Mouse (Mus musculus) urinary bladder, postnatal 25 days (tissue): ENCODE measurements around the gene Tgfbr3.

ENCODE experiments used
- DNase-seq: peaks from one replicate; pipeline ENCODE4 v3.0.0; 2022; ENCODE audit warnings: low spot score

The Tgfbr3 gene

DNA sequence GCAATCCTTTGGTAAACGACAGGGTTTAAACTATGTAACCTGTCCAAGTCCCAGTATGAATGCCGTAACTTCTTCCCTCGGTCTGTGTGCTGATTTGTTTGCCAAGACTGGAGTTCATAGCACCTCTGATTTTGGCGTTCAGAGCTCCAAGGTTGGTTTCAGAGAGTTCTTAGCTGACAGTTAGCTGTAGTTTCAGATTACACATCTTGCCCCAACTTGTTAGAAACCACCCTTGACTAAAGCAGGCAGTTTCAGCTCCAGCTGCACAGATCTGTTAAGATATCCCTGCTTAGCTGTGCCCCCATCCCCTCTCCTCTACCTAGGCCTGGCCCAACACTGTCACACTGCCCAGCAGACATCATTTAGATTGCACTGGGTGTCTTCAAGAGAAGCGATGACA, 81.5 kb downstream of the Tgfbr3 start:
- DNase-seq, result no peak

DNA sequence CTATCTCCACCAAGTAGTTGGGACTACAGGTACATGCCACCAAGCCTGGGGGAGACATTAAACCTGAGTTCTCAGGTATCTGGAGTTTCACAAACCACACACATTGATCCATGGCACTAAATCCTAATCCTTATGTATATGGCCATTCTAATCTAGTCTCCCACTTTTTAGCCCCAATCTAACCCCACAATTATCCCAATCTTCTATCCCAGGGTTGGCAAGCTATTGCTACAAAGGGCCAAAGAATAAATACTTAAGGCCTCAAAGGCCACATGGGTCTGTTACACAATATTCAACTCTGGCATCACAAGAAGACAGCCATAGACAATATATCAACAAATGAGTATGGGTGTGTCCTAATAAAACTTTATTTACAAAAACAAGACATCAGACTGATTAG, 85.1 kb downstream of the Tgfbr3 start:
- DNase-seq, result no peak

DNA sequence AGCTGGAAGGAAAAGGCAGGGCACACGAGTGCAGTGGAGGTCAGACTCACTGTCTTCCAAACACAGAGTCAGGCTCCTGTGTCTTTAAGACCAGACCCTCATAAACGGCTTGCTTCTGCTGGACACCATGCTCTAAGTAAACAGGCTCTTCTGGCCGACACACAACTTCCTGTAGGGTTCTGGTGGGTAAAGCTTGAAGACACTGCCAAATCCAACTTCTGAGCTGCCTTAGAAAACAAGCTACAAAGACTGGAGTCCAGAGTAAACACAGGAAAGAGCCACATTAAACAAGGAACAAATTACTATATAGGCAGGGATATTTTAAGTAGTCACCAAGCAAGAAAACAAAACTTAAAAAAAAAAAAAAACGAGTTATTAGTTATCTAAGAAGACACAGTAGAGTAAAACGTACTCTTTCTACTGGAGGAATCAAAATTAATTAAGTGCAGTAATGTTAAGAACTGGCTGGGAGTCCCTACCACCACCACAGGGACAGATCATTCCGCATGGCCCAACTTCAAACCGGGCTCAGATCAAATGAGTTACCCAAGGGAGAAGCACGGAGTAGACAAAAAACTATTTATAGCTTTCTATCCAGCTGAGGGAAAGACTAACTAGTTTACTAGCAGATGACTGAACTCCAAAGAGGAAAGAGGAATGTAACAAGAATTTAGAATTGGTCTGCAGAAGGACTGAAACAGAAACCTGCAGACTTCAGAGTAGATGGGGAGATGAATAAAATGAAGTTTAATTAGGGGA, 86.4 kb downstream of the Tgfbr3 start:
- DNase-seq, result no peak

DNA sequence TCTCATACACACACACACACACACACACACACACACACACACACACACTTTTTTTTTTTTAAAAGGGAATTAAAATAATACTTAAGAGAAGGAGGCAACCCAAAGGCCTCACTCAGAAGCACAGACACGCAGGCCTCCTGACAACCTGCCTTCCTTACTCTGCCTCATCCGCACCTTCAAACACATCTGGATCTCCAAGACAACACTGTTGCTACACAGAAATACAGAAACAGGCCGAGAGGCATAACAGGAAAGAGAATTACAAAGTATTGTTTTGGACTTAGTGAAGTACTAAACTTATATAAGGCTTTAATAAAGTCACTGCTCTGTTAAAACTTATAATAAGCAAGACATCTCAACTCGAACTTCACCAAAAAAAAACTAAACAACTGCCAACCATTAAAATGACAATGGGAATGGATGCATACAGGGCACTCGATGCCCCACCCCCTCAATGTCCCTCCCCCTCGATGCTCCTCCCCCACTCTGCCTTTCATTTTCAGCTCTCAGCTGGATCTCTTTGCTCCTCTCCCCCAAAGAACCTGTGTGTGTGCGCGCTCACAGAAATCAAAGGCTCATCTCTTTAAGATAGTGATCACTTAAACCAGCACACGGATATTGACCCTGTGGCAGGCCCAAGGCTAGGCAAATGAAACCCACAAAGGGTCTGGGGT, 87.8 kb downstream of the Tgfbr3 start:
- DNase-seq, result no peak

DNA sequence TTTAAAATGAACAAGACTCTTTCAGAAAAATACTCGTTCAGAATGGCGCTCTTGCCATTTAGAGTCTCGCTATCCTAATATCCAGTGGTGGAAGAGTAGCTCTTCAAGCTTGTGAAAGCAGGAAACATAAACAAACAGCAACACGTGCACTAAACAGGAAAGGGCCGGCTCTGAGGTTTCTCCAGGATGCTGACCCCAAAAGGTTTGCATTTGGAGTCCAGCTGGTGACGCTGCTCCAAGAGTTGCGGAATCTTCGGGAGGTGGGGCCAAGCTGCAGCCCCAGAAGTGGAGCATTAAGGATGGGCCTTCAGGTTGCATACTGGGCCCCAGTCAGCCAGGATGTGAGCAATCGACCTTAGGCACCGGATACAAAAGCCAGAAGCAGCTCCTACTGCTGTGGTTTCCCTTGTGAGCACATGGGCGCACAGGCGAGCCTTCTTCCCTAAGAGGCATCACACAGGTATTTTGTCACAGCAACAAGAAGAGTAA, 88.5 kb downstream of the Tgfbr3 start:
- peak; percentile 29 for DNase-seq

DNA sequence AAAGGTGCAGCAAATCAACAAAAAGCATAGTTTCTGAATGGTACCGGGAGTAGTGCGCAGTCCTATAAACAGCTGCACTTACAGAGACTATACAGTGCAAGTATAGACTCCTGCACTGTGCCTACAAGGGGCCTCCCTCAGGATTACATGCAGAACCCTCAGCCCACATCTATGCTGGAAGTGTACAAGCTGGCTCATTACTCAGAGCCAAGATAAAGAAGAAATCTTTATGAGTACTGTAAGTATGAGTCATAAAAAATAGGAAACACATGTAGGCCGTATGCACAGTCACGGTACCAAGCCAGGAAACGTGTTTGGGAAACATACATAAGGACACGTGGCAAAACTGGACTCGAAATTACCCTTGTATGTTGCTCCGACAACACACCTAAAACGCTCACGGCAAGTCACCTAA, 89.2 kb downstream of the Tgfbr3 start:
- no peak for DNase-seq

DNA sequence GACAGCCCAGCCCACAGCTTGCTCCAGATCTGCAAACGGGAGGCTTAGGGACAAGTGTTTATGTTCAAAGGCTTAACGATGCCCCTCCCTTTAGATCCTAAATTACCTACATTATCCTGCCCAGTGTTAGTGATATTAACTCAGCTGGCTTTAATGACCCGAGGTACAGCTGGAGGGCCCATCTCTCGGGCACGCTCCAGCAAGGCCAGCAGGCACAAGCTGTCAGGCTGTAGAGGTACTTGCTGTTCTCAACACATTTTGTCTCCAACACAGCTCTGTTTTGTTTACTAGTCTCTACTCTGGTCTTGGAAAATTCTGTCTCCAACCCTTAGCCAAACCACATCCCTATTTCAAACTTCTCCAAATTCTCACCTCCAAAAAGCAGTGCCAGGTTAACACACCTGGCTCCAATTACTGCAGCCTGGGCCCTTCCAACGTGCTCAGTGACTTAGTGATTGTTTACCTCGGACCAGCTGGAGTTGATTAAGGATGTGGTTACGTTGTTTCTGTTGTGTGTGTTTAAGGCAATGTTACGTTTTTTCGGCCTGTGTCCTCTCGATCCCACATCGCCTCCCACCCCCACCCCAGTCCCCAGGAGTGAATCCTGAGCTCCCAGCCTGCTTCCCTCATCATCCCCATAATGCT, 93.6 kb downstream of the Tgfbr3 start:
- no peak for DNase-seq

DNA sequence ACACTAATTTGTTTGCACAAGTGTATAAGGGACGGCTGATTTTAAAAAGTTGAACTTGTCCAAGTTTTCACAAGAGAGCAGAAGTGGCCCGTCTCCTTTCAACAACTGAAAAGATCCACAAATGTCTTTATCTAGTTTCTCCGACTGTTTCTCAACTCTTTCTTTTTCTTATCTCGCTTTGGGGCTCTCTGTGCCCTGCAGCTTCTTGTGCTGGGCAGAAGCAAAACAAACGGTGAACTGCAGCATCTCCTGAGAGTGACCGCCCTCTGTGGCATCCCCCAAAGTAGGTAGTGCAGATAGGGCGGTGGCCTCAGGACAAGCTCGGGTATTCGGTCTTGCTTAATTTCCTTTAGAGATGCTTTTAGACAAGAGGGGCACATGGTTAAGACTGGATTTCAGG, 96.3 kb downstream of the Tgfbr3 start:
- no peak for DNase-seq

DNA sequence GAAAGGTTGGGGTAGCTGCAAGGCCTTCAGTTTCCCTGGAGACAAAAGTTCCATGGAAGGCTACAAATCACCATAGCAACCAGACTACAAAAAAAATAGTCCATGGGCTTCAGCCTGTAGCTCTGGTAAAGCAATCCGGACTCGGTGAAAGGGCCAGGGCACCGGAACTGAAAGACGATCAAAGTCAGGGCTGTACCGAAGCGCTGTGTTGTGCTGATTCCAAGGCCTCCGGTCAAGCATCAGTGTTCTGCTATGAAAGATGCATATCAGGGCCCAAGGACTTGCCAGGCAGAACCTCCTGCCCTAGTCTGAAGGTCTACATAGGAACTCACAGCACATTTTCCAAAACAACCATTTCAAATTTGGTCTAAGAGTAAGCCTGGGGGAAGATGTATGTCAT, 97.1 kb downstream of the Tgfbr3 start:
- DNase-seq, result no peak

DNA sequence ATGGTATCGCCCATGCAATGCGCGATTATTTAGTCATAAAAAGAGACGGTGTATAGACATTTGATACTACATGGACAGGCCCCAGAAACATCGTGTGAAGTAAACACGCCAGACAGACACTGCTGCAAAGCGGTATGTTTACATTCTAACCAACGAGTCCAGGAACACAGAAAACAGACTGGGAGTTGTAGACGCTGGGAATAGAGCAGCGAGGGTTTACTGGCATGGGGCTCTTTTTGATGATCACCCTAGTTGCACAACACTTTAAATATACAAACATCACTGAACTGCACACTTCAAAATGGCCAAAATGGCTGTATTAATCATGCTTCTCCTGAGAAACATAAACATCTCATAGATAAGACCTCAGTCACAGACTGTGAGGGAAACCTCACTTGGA, 100.9 kb downstream of the Tgfbr3 start:
- no peak for DNase-seq

DNA sequence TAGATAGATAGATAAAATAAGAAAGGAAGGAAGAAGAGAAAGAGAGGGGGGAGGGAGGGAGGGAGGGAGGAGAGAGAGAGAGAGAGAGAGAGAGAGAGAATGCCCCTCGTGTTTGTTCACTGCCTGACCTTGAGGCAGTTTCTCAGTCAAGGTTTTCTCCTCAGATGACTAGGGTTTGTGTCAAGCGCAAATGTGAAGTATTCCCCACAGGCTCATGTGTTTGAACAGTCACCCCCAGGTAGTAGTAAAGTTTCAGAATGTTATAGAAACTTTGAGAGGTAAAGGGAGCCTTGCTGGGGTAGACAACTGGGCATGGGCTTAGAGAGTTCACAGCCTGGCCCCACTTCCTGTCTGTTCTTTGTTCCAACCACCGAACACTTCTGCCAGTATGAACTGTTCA, 103.2 kb downstream of the Tgfbr3 start:
- no peak for DNase-seq

DNA sequence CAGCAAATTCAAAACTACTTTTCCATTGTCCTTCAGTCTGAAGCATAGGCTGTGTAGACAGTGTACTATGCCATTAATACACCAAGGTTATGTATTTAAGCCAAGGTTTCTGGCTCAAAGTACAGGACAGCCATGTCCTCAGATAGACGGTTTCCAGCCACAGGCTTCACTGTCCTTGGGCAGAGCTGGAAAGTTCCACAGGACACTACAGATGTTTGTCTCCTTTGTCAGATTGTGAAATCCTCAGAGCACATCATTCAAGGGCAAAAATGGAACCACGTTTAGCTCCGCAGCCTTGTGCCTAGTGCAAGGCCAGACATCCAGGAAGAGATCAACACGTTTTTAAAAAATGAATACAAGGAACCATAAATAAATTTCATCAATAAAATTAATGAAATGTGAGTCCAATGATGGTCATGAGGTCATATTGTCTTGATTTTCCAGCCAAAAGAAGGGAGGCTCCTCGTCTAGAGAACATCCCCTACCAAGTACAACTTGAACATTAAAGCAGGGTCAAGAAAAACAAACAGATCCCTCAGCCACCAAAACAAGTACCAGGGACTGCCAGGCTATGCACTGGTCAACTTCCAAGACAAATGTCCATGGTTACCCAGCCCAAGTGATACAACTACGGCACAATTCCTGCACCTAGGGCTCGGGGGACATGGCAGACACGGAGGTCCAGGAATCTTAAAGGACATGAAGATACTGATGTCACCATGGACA, 105.1 kb downstream of the Tgfbr3 start:
- DNase-seq, result no peak

DNA sequence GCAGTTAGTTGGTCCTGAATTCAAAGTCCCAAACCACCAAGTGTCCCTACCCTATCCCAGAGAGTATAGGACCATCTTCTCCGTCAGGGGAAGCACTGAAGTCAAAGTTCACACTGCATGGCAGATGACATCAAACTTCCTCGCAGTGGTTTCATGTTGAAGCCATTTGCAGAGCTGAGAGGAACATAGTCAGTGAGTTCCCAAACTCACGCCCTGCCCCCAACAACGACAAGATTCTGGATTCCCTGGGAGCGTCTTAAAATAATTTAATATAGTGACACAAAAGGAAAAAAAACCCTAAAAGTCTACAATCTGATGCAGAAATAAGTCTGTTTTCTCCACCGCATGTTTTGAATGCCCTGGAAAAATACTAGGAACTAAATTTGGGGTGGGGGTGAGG, 105.9 kb downstream of the Tgfbr3 start:
- DNase-seq, result no peak

DNA sequence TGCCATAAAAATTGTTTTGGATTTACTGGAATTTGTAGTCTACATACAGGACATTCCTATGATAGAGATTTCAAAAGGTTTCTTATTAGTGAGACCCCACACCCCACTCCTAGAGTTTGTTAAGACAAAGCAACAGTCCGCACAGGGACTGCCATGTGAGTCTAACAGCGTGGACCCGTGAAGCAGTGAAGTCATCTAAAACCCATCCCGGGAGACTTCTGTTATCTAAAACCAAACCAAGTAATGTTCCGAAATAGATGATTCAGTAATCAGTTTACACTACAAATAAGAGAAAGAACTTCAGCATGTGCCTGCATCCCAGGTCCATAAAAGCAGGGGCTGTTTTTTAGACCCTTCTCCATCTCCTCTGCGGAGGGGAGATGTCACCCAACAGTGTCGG, 106.7 kb downstream of the Tgfbr3 start:
- no peak for DNase-seq

DNA sequence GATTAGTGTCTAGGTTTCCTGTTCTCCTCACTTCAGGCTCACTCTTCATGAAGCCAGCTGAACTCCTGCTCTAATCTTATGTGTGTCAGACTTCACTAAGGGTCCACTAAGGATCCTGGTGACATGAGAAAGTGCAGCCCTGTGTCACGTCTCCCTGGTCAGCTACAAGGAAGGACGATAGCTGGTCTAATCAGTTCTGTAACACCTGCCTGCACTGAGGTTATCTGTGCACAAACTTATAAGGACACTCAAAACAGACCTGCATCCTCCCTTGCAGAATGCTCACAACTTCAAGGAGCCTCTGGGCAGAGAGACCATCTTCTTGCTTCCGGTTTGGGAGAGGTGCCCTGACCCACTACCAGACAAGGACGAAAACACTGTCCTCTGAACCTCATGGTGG, 107.6 kb downstream of the Tgfbr3 start:
- DNase-seq, result no peak

DNA sequence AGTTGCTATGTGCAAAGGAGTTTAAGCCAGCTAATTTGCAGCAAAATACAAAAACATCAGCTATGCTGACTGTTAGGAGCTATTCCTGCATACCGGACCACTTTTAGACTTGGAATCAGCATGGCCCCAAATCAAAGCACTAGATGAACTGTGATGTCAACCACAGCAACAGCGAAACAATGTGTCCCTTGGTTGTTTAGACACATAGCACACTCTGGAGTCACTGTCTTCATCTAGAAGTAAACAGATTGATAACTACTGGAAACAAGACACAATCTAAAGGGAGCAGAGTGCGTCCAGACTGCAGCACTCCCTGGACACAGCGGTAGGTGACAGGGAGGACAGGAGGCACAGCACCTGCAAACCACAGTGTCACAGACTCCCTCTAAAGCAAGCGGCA, 110.2 kb downstream of the Tgfbr3 start:
- DNase-seq, result no peak

DNA sequence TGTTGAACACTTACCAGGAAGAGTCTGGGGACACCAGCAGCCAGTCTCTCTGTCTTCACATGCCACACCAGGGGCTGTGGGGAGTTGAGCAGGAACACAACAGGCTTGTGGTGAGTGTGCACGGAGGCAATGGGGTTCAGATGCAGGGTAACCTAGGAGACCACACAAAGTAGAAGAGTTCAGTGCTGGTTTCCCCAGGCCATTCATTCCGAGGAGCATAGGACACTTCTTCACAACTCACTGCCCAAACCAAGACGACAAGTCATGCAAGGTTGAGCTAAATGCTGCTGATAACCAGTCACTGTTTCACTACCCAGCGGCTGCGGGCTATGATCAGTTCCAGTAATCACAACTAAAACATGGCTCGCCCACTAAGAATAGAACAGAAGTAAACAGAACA, 111.6 kb downstream of the Tgfbr3 start:
- no peak for DNase-seq

DNA sequence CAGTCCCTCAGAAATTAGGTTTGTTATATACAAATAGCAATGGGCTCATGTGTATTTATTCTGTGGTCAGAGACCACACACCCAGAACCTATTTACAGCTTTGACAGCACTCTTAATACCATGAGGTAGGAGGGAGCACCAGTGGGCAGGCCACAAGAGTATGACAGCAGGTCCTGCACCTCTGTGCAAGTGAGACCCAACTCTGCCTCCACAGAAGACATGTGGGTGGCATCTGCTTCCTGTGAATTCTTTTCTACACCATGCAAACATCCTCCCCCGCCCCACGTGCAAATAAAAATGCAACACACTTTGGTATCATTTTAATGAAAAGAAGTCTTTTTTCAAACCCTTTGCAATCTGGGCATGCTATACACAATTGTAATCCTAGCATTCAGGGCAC, 112.2 kb downstream of the Tgfbr3 start:
- no peak for DNase-seq

DNA sequence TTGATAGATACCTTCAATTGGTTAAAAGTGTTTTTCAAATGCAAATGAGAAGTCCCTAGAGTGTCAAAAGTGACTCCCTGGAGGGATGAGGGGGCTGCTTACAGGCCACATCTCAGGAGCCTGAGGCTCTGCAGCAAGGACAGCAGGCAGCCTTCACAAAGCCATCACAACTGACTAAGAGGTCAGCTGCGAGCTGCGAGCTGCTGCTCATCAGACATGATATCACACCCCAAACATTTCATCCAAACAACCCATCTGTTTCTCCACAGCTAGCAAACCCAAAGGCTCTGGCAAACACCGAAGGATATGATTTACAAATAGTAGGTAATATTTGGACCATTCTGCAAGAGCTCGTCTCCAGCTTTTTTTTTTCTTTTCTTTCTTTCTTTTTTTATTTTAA, 112.6 kb downstream of the Tgfbr3 start:
- no peak for DNase-seq

DNA sequence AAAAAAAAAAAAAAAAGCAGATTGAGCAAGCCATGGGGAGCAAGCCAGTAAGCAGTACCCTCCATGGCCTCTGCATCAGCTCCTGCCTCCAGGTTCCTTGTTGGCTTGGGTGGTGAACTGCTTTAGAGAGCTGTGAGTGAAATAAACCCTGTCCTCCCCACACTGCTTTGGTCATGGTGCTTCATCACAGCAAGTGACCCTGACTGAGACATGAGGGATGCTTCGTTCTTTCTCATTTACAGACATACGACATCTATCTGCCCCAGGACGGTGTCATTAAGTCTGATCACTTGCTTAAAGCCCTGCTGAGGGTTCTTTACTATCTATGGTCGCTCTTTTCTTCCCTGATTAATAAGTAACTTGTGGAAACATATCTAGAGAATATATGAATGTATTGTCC, 113.2 kb downstream of the Tgfbr3 start:
- no peak for DNase-seq

DNA sequence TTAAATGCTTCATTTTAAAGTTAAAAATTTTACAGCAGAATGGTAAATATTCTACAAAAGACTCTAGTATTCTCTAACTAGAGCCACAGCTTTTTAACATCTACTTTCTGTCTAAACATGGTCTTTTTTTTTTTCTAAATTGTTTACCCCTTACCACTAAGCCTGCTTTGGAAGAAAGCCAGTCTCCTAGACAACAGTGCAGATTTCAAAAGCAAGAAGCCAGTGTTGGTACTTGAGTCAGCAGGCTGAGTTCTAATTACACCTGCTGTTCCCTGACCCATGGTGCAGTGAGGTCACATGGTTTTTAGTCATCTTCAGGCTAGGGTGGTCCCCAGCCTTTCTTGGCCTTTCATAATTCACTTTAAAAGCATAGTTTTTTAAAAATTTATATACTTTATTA, 115.2 kb downstream of the Tgfbr3 start:
- DNase-seq, result no peak

DNA sequence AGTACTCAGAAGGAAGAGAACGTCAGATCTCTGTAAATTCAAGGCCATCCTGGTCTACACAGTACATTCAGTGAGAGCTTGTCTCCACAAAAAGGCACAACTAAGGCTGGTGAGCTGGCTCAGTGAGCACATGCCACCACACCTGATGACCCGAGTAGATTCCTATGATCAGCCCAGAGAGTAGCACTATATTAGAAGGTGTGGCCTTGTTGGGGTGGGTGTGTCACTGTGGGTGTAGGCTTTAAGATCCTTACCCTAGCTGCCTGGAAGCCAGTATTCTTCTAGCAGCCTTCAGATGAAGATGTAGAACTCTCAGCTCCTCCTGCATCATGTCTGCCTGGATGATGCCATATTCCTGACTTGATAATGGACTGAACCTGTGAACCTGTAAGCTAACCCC, 115.9 kb downstream of the Tgfbr3 start:
- no peak for DNase-seq

DNA sequence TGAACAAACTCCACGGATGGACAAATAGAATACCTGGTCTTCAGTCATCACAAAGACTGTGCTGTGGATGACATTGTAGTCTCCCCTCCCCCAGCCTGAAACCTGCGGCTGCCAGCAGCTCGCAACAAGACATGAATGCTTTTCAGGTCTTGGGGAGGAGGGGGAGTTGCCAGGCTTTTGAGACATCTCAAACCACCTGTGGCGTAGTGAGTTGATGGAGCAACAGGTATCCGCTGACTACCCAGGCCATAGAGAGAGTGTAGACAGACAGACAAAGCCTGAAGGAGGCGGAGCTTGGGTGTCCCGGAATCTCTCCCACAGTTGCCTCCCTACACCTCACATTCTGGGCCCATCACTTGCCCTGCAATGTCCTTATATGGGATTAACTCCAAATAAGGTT, 117.6 kb downstream of the Tgfbr3 start:
- DNase-seq, result no peak
